Mouse (Mus musculus) liver, embryonic 16.5 days (tissue): ENCODE data around the gene Mup6. TPM values are rescaled to one million over a fixed set of nuclear protein-coding genes. Genes with fewer than 3 reads are reported as not detected.
"Not testable (repeated sequence)": the region's sequence is repeated elsewhere in the genome, so short reads cannot be mapped to it uniquely, and the experiment has no call there.

Source experiments
- ATAC-seq: fragments of 200-750 bp; cut with Nextera tagmentation; 2 replicates; pipeline ENCODE4 v1.8.0; 2017; ENCODE audit warnings: low read depth, mild to moderate bottlenecking, moderate number of reproducible peaks, moderate library complexity
- H3K27ac ChIP-seq: fragments of 300-500 bp; sonication (generic); 2 replicates; pipeline ENCODE4 v1.5.1; 2014; ENCODE audit warnings: mild to moderate bottlenecking, low read length
- H3K27me3 ChIP-seq: fragments of 300-500 bp; sonication (generic); 2 replicates; pipeline ENCODE4 v1.6.1; 2014; ENCODE audit warnings: low read depth, low read length, mixed read lengths; ENCODE audit not compliant: control insufficient read depth, insufficient read depth
- H3K36me3 ChIP-seq: fragments of 300-500 bp; sonication (generic); 2 replicates; pipeline ENCODE4 v1.6.1; 2014; ENCODE audit warnings: mild to moderate bottlenecking; ENCODE audit not compliant: control insufficient read depth, insufficient read depth
- H3K4me1 ChIP-seq: fragments of 300-500 bp; sonication (generic); 2 replicates; pipeline ENCODE4 v1.6.1; 2014; ENCODE audit warnings: low read depth, low read length, mixed read lengths; ENCODE audit not compliant: control insufficient read depth
- H3K4me2 ChIP-seq: fragments of 300-500 bp; sonication (generic); 2 replicates; pipeline ENCODE4 v1.6.1; 2014; ENCODE audit warnings: low read depth, low read length, mixed read lengths
- H3K4me3 ChIP-seq: fragments of 300-500 bp; sonication (generic); 2 replicates; pipeline ENCODE4 v1.5.1; 2014; ENCODE audit warnings: low read depth, mild to moderate bottlenecking, low read length
- H3K9ac ChIP-seq: fragments of 300-500 bp; sonication (generic); 2 replicates; pipeline ENCODE4 v1.6.1; 2014; ENCODE audit warnings: low read depth, low read length
- H3K9me3 ChIP-seq: fragments of 300-500 bp; sonication (generic); replicated peaks from 2 replicates; pipeline ENCODE4 v1.6.1; 2016; ENCODE audit warnings: low read length; ENCODE audit not compliant: control insufficient read depth
- WGBS: fragments of 180-500 bp; shearing (Covaris S2); extraction: QIAGEN DNeasy Blood & Tissue Kit; methylation state at CpG from one replicate; pipeline ENCODE4 v1.1.7; 2014; ENCODE audit not compliant: insufficient replicate concordance; 5-methylcytosine and 5-hydroxymethylcytosine counted together
- polyA plus RNA-seq: library from polyadenylated mRNA; unstranded; fragments of >200 nt; fragmentation: Nextera tagmentation; extraction: Ambion mirVana; gene quantifications from 2 replicates; pipeline ENCODE4 v1.2.1, GENCODE M21; 2015

Gene Mup6
- polyA plus RNA-seq, 1 experiment from 2014 or later: not detected

DNA sequence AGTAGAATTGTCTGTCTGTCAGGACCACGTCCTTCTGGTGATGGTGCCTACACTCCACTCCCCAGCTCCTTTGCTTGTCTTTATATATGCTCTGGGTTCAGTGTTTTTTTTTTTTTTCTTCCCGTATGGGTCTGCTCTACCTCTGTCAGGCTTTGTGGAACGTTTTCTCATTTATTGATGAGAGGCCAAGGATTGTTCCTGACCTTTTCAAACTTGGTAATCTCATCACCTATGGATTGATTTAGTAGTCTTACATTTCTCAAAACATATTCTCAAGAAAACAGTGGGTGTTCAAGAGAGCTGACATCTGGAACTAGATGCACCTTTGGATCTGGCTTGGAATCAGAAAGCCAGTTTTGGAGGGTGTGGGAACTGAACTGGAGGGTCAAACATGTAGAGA lies 3.5 kb upstream of the Mup6 start, which contains the start of gene Mup4:
Mup4 (minus strand) TSS at position 101 of the 400 bp plus-strand sequence.
- Histone ChIP-seq H3K36me3 (no peaks in the 10 kb centered on the region), H3K27ac (no peak within 1 kb of the TSS), H3K27me3 (no peaks in the 10 kb centered on the region), H3K4me3 (no peak within 1 kb of the TSS), H3K9me3 (no peaks in the 10 kb centered on the region), H3K4me1 (no peaks in the 10 kb centered on the region), H3K9ac (no peak within 1 kb of the TSS), H3K4me2 (no peak within 1 kb of the TSS)
- ATAC-seq: no peak
- WGBS: 48% methylated on average over 3 of the region's 3 CpGs

DNA sequence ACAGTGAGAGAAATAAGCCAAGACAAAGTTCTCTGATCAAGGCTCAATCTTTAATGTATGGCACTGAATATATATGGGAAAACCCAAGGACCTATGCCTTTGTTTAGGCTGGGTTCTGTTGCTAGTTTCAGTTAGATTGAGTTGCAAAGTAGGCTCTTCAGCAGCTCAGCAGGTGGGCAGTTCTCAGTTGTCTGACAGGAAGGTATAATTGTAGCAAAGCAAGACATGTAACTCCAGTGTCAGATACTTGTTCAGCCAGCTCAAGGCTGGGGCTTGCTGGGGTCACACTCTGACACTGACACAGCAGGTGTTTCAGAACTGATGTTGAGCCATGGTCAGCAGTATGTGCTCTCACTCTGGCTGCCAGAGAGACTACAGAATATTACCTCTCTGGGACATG lies 33.8 kb downstream of the Mup6 start:
- H3K4me3 ChIP-seq, H3K4me1 ChIP-seq, H3K9ac ChIP-seq, H3K9me3 ChIP-seq, H3K27ac ChIP-seq, H3K27me3 ChIP-seq, ATAC-seq, H3K36me3 ChIP-seq, H3K4me2 ChIP-seq: not testable (repeated sequence)

DNA sequence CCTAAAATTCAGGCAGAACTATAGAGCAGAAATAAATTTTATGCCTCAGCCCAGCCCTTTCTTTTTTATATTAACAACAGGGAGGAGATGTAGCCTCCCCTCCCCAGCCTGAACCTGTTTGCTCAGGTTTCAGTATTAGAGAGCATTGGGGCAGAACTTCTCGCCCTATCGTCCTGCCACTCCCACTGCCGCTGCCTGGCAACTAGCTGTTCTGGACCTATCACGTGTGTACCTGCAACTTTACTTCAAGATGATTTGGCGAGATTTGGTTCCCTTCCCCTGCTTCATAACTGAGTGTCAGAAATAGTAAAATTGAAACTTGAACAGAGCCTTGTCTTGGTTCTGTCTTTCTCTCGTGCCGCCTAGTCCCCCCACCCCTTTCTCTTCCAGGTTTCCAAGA lies 56.0 kb downstream of the Mup6 start:
- not testable (repeated sequence) for H3K4me2 ChIP-seq, ATAC-seq, H3K9me3 ChIP-seq, H3K36me3 ChIP-seq, H3K27ac ChIP-seq, H3K9ac ChIP-seq, H3K4me3 ChIP-seq, H3K4me1 ChIP-seq, H3K27me3 ChIP-seq
- WGBS: 73% methylated on average over 7 of the region's 7 CpGs

DNA sequence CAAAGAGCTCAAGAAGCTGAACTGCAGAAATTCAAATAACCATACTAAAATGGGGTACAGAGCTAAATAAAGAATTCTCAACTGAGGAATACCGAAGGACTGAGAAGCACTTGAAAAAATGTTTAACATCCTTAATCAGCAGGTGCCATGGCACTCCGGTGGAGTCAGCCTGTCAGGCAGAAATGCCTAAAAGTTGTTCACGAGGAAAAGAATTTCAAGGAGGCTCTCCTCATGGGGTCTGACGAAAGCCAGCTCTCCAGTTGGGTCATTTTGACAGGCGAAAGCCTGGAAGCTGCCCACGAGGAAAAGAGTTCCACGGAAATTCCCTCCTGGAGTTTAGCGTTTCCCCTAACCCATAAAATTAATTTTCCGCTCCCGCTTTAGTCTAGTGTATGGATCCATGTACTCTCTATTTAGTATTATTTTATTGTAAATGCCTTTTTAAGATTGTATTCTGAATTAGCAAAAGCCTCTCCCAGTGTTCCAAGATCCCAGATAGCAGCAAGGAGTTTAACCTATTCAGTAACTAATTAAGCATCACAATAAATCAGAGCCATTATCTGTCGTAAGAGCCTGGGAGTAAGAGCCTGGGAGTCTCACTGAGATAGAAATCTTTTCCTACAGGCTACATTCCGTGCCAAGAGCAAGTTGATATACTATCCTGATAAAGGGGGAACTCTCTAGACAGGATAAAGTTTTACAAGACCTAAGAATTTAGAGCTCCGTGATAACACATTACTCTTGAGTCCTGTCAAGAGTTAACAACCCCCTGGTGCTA lies 65.4 kb downstream of the Mup6 start:
- not testable (repeated sequence) for H3K4me3 ChIP-seq, H3K9ac ChIP-seq, H3K27ac ChIP-seq, H3K27me3 ChIP-seq, H3K4me2 ChIP-seq, H3K9me3 ChIP-seq, H3K4me1 ChIP-seq, ATAC-seq, H3K36me3 ChIP-seq
- 69% methylated on average over 12 of the region's 13 CpGs for WGBS

Other genes with a start within 250 kb of the Mup6 start
- gene Inip, start 162.7 kb upstream of the Mup6 start, polyA plus RNA-seq: 14.0 and 16.3 TPM in 2 replicates
- 3.6 and 5.0 TPM in 2 replicates for gene Snx30, start 158.5 kb upstream of the Mup6 start, polyA plus RNA-seq
- not detected in 2 replicates for gene Slc46a2, start 49.2 kb upstream of the Mup6 start, polyA plus RNA-seq
- gene Mup4, start 3.6 kb upstream of the Mup6 start, polyA plus RNA-seq: not detected in 2 replicates
- not detected in 2 replicates for gene Mup7, start 106.2 kb downstream of the Mup6 start, polyA plus RNA-seq
- not detected in 2 replicates for gene Mup2, start 190.0 kb downstream of the Mup6 start, polyA plus RNA-seq